Mouse (Mus musculus) brown adipose tissue, adult 24 weeks (tissue): ENCODE data around the gene Zranb1. TPM values are rescaled to one million over a fixed set of nuclear protein-coding genes. Genes with fewer than 3 reads are reported as not detected.

Source experiments
- H3K27ac ChIP-seq: fragments of 200-500 bp; replicated peaks from 2 replicates; pipeline ENCODE4 v1.5.1; 2012; ENCODE audit warnings: low read depth, mild to moderate bottlenecking, low read length
- H3K4me1 ChIP-seq: fragments of 200-500 bp; 2 replicates; pipeline ENCODE4 v1.6.1; 2012; ENCODE audit warnings: low read length, mixed read lengths; ENCODE audit not compliant: control insufficient read depth, insufficient read depth, insufficient read length
- H3K4me3 ChIP-seq: fragments of 200-500 bp; 2 replicates; pipeline ENCODE4 v1.5.1; 2012; ENCODE audit warnings: low read depth, mild to moderate bottlenecking, low read length, moderate library complexity; ENCODE audit not compliant: insufficient read depth
- polyA plus RNA-seq: library from polyadenylated mRNA; stranded (reverse); fragments of >200 nt; gene quantifications from 2 replicates; pipeline ENCODE4 v1.2.4, GENCODE M21; 2012; ENCODE audit not compliant: missing spikeins, insufficient read depth, insufficient read length

Zranb1 gene
- polyA plus RNA-seq, 1 experiment, result 13.0 TPM

GRCm38 (mm10) chr7:132964395-132964794, 33.5 kb downstream of the Zranb1 start:
- Histone ChIP-seq H3K4me3 (no peak overlapping the region), H3K4me1 (no peaks in the 10 kb centered on the region; the same call in 1 of the 2 replicates), H3K27ac (no peak overlapping the region)

- H3K4me3 ChIP-seq, result no peak overlapping the region
- H3K4me1 ChIP-seq, result no peaks in the 10 kb centered on the region
- no peak overlapping the region for H3K27ac ChIP-seq
Measured at GRCm38 (mm10) chr7:132965707-132966106, 34.8 kb downstream of the Zranb1 start.

- Histone ChIP-seq H3K4me1 (no peaks in the 10 kb centered on the region), H3K27ac (no peak overlapping the region), H3K4me3 (no peak overlapping the region)
Measured at GRCm38 (mm10) chr7:132972079-132972478, 41.1 kb downstream of the Zranb1 start.

- no peak overlapping the region for H3K4me3 ChIP-seq
- no peak overlapping the region for H3K27ac ChIP-seq
- no peaks in the 10 kb centered on the region for H3K4me1 ChIP-seq
Measured at GRCm38 (mm10) chr7:132976079-132976478, 45.1 kb downstream of the Zranb1 start.

GRCm38 (mm10) chr7:132977981-132978380, 47.0 kb downstream of the Zranb1 start:
- H3K27ac ChIP-seq, result no peak overlapping the region
- no peak overlapping the region for H3K4me3 ChIP-seq
- H3K4me1 ChIP-seq, result no peaks in the 10 kb centered on the region; the same call in none of the 2 replicates

- Histone ChIP-seq H3K4me3 (no peak overlapping the region), H3K4me1 (no peaks in the 10 kb centered on the region; the same call in none of the 2 replicates), H3K27ac (no peak overlapping the region)
Measured at GRCm38 (mm10) chr7:132982639-132983038, 51.7 kb downstream of the Zranb1 start.

- H3K4me3 ChIP-seq, result no peak overlapping the region
- H3K27ac ChIP-seq, result no peak overlapping the region
- H3K4me1 ChIP-seq, result no peaks in the 10 kb centered on the region
Measured at GRCm38 (mm10) chr7:132989839-132990238, 58.9 kb downstream of the Zranb1 start.

- H3K4me3 ChIP-seq, result no peak overlapping the region
- no peak overlapping the region for H3K27ac ChIP-seq
- H3K4me1 ChIP-seq, result no peaks in the 10 kb centered on the region
Measured at GRCm38 (mm10) chr7:132991240-132991900, 60.4 kb downstream of the Zranb1 start.

- Histone ChIP-seq H3K4me3 (no peak overlapping the region), H3K27ac (no peak overlapping the region), H3K4me1 (no peaks in the 10 kb centered on the region)
Measured at GRCm38 (mm10) chr7:132992967-132993615, 62.1 kb downstream of the Zranb1 start.

- no peak overlapping the region for H3K27ac ChIP-seq
- no peaks in the 10 kb centered on the region for H3K4me1 ChIP-seq
- no peak overlapping the region for H3K4me3 ChIP-seq
Measured at GRCm38 (mm10) chr7:132994120-132994519, 63.2 kb downstream of the Zranb1 start.

- H3K4me1 ChIP-seq, result no peaks in the 10 kb centered on the region
- no peak overlapping the region for H3K4me3 ChIP-seq
- no peak overlapping the region for H3K27ac ChIP-seq
Measured at GRCm38 (mm10) chr7:132994628-132995191, 63.8 kb downstream of the Zranb1 start.

- no peak overlapping the region for H3K27ac ChIP-seq
- H3K4me1 ChIP-seq, result no peaks in the 10 kb centered on the region
- no peak overlapping the region for H3K4me3 ChIP-seq
Measured at GRCm38 (mm10) chr7:132996391-132996790, 65.4 kb downstream of the Zranb1 start.

- H3K27ac ChIP-seq, result no peak overlapping the region
- H3K4me1 ChIP-seq, result peaks cover 5% of the 10 kb centered on the region; the same call in 1 of the 2 replicates
- no peak overlapping the region for H3K4me3 ChIP-seq
Measured at GRCm38 (mm10) chr7:132998639-132999038, 67.7 kb downstream of the Zranb1 start.

GRCm38 (mm10) chr7:132999061-132999460, 68.1 kb downstream of the Zranb1 start:
- Histone ChIP-seq H3K4me1 (peaks cover 5% of the 10 kb centered on the region; the same call in 1 of the 2 replicates), H3K4me3 (no peak overlapping the region), H3K27ac (no peak overlapping the region)

- H3K4me1 ChIP-seq, result peaks cover 5% of the 10 kb centered on the region; the same call in 1 of the 2 replicates
- H3K4me3 ChIP-seq, result no peak overlapping the region
- no peak overlapping the region for H3K27ac ChIP-seq
Measured at GRCm38 (mm10) chr7:133001388-133001787, 70.4 kb downstream of the Zranb1 start.
